Mouse (Mus musculus) intestine, embryonic 16.5 days (tissue): ENCODE results near the gene Prkcq. TPM values are rescaled to one million over a fixed set of nuclear protein-coding genes. Genes with fewer than 3 reads are reported as not detected.
A peak's percentile ranks its signal among the peaks of the same experiment; 100 is the strongest.

Experiments
- ATAC-seq: fragments of 200-750 bp; cut with Nextera tagmentation; 2 replicates; pipeline ENCODE4 v1.8.0; 2017; ENCODE audit warnings: moderate TSS enrichment, moderate library complexity
- H3K27ac ChIP-seq: fragments of 300-500 bp; sonication (generic); 2 replicates; pipeline ENCODE4 v1.5.1; 2014; ENCODE audit warnings: mild to moderate bottlenecking, low read length
- H3K27me3 ChIP-seq: fragments of 300-500 bp; sonication (generic); replicated peaks from 2 replicates; pipeline ENCODE4 v1.6.1; 2014; ENCODE audit warnings: low read length, control low read depth, mixed read lengths; ENCODE audit not compliant: control insufficient read depth, insufficient read depth
- H3K36me3 ChIP-seq: fragments of 300-500 bp; sonication (generic); 2 replicates; pipeline ENCODE4 v1.6.1; 2014; ENCODE audit warnings: low read length, control low read depth; ENCODE audit not compliant: control insufficient read depth, insufficient read depth
- H3K4me1 ChIP-seq: fragments of 300-500 bp; sonication (generic); 2 replicates; pipeline ENCODE4 v1.6.1; 2014; ENCODE audit warnings: low read length, control low read depth, mixed read lengths; ENCODE audit not compliant: control insufficient read depth, insufficient read depth
- H3K4me2 ChIP-seq: fragments of 300-500 bp; sonication (generic); 2 replicates; pipeline ENCODE4 v1.6.1; 2014; ENCODE audit warnings: low read depth, low read length, control low read depth
- H3K4me3 ChIP-seq: fragments of 300-500 bp; sonication (generic); 2 replicates; pipeline ENCODE4 v1.5.1; 2014; ENCODE audit warnings: mild to moderate bottlenecking, low read length
- H3K9ac ChIP-seq: fragments of 300-500 bp; sonication (generic); 2 replicates; pipeline ENCODE4 v1.6.1; 2014; ENCODE audit warnings: low read depth, low read length
- H3K9me3 ChIP-seq: fragments of 300-500 bp; sonication (generic); 2 replicates; pipeline ENCODE4 v1.6.1; 2016; ENCODE audit warnings: low read length, control low read depth; ENCODE audit not compliant: control insufficient read depth
- WGBS: fragments of 180-500 bp; shearing (Covaris S2); extraction: QIAGEN DNeasy Blood & Tissue Kit; methylation state at CpG from one replicate; pipeline ENCODE4 v1.1.7; 2014; 5-methylcytosine and 5-hydroxymethylcytosine counted together
- polyA plus RNA-seq: library from polyadenylated mRNA; unstranded; fragments of >200 nt; fragmentation: Nextera tagmentation; extraction: Ambion mirVana; gene quantifications from 2 replicates; pipeline ENCODE4 v1.2.1, GENCODE M21; 2015

Prkcq gene
- polyA plus RNA-seq, 1 experiment from 2014 or later: 1.5 TPM

DNA sequence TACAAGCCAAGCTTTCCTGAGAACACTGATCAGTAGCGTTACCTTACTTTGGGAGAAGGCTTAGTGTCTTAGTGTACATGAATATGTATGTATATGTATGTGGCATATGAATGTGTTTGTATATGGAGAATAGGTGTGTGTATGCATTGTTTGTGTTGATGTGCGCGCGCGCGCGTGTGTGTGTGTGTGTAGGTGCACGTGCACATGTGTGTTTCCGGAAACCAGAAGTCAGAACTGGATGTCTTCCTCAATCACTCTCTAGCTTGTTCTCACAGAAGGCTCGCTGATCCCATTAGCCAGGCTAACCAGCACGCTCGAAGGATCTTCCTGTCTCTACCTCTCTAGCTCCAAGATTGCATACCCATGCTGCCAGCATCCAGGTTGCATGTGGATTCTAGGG lies 6.0 kb downstream of the Prkcq start:
- ATAC-seq: no peak
- no peak overlapping the region for H3K4me2 ChIP-seq
- no peak overlapping the region for H3K9ac ChIP-seq
- no peaks in the 10 kb centered on the region for H3K36me3 ChIP-seq
- no peaks in the 10 kb centered on the region for H3K9me3 ChIP-seq
- no peaks in the 10 kb centered on the region for H3K4me1 ChIP-seq
- H3K27ac ChIP-seq: no peak overlapping the region
- peaks cover 2% of the 10 kb centered on the region; the same call in 1 of the 2 replicates for H3K27me3 ChIP-seq
- WGBS: 90% methylated on average over 12 of the region's 12 CpGs
- no peak overlapping the region for H3K4me3 ChIP-seq

DNA sequence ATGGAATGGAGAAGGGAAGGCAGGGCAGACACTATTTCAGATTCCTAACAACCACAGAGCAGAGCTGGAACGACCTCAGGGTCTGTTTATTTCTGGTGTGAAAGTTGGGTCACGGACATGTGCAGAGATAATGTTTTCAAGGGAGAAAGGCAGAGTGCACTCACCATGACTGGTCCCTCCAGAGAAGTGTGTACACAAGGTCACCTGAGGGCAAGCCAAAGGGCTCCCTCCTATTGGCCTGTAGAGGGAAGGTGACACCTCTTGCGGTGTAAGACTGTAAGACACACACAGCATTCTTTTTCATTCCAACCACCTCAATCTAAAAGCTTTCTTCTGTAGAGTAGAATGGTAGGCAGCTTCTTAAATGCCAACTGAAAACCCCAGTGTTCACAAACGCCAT lies 9.6 kb downstream of the Prkcq start:
- Histone ChIP-seq H3K4me1 (no peaks in the 10 kb centered on the region), H3K9me3 (no peaks in the 10 kb centered on the region), H3K27ac (no peak overlapping the region), H3K36me3 (no peaks in the 10 kb centered on the region), H3K4me2 (no peak overlapping the region), H3K27me3 (no peaks in the 10 kb centered on the region), H3K9ac (no peak overlapping the region), H3K4me3 (no peak overlapping the region)
- 38% methylated on average over 4 of the region's 4 CpGs for WGBS
- no peak for ATAC-seq

DNA sequence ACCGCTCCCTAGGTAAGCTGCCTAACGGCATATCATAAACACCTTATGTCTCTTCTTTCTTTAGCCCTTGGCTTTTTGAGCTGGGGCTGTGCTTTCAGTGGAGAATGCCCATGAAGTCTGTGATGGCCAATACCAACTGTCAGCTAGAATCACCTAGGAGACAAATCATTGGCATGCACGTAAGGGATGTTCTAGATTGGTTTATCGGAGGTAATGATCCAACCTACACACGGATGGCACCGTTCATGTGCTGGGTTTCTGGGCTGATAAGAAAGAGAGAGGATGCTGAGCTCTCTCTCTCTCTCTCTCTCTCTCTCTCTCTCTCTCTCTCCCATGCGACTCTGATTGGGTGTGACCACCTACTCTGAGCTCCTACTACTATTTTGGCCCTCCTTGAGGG lies 10.2 kb downstream of the Prkcq start:
- 88% methylated on average over 7 of the region's 7 CpGs for WGBS
- no peaks in the 10 kb centered on the region for H3K9me3 ChIP-seq
- ATAC-seq: no peak
- H3K4me2 ChIP-seq: no peak overlapping the region
- no peak overlapping the region for H3K27ac ChIP-seq
- H3K36me3 ChIP-seq: no peaks in the 10 kb centered on the region
- no peaks in the 10 kb centered on the region for H3K27me3 ChIP-seq
- no peak overlapping the region for H3K4me3 ChIP-seq
- H3K4me1 ChIP-seq: no peaks in the 10 kb centered on the region
- H3K9ac ChIP-seq: no peak overlapping the region

DNA sequence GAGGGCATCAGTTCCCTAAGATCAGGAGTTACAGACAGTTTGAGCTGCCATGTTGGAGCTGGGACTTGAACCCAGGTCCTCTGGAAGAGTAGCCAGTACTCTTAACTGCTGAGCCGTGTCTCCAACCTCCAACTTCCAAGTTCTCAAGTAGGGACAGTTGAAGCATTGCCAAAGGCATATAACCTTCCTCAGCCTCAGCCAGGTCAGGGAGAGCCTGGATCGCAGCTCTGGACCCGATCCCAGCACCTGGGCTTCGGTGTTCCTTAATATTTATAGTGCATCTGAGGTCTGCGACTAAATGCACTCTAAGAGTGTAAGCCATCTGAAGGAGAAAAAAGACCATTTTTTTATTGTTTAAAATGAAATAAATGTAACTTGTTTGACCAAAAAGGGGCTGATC lies 12.1 kb downstream of the Prkcq start:
- H3K4me2 ChIP-seq: no peak overlapping the region
- no peak overlapping the region for H3K4me3 ChIP-seq
- ATAC-seq: no peak
- H3K27ac ChIP-seq: no peak overlapping the region
- H3K36me3 ChIP-seq: no peaks in the 10 kb centered on the region
- H3K9ac ChIP-seq: no peak overlapping the region
- WGBS: 81% methylated on average over 5 of the region's 5 CpGs
- no peaks in the 10 kb centered on the region for H3K4me1 ChIP-seq
- H3K9me3 ChIP-seq: no peaks in the 10 kb centered on the region
- H3K27me3 ChIP-seq: no peaks in the 10 kb centered on the region

DNA sequence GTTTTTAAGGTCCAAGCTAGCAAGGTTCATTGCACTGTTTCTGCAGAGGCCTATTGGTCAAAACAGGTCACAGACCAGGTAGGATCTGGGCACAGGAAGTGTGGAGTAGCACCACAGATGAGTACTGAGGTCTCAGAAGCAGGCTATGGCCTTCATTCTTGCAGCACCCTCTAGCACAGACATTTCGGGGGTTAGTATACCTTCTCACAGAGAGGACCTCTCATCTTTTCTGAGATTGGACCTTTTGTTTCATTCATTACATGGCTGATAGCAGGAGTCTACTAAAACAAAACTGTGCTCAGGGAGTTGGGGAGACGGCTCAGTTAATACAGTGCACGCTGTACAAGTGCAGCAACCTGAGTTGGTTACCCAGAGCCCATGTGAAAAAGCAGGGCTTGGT lies 14.7 kb downstream of the Prkcq start:
- no peak for ATAC-seq
- 91% methylated on average over 3 of the region's 3 CpGs for WGBS
- no peak overlapping the region for H3K4me3 ChIP-seq
- H3K4me1 ChIP-seq: no peaks in the 10 kb centered on the region
- H3K4me2 ChIP-seq: no peak overlapping the region
- no peak overlapping the region for H3K27ac ChIP-seq
- H3K9me3 ChIP-seq: no peaks in the 10 kb centered on the region
- H3K9ac ChIP-seq: no peak overlapping the region
- no peaks in the 10 kb centered on the region for H3K27me3 ChIP-seq
- no peaks in the 10 kb centered on the region for H3K36me3 ChIP-seq

DNA sequence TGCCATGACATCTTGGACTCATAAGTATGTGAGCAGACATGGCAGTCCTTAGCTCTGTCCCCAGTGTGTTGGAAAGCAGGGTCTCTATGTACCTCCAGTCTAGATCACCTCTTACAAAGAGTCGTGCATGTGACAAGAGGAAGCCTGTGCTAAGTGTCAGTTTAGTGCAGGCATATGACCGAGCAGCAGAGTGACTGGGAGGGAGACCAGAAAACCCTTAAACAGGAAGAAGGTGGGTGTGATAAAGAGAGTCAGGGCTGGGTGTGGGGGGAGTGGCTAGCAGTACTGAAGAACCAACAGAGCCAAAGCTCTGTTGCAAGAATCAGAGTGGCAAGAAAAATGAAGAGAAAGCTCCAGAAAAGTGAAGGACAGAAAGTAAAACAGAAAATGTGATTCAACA lies 15.3 kb downstream of the Prkcq start:
- Histone ChIP-seq H3K27ac (no peak overlapping the region), H3K27me3 (no peaks in the 10 kb centered on the region), H3K4me3 (no peak overlapping the region), H3K4me1 (no peaks in the 10 kb centered on the region), H3K36me3 (no peaks in the 10 kb centered on the region), H3K9me3 (no peaks in the 10 kb centered on the region), H3K4me2 (no peak overlapping the region), H3K9ac (no peak overlapping the region)
- WGBS: 49% methylated on average over 2 of the region's 2 CpGs
- no peak for ATAC-seq

DNA sequence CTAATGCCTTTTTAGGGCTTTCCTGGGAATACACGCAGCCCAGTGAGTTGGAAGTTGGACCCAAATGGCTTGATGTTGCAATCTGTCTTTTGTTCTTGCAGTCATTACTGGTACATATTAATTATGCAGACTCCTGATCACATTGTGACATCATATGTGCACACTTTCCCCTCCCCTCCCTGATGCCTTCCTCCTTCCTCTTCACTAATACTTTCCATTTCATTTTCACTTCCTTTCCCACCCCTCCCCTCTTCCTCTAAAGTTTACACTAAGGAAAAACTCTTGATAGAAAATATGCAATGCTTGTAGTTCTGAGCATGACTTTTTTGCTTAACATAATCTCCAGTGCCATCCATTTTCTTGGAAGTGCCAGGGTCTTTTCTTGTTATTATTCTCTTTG lies 16.4 kb downstream of the Prkcq start:
- H3K27ac ChIP-seq: no peak overlapping the region
- H3K27me3 ChIP-seq: no peaks in the 10 kb centered on the region
- WGBS: 88% methylated on average over 1 of the region's 1 CpGs

DNA sequence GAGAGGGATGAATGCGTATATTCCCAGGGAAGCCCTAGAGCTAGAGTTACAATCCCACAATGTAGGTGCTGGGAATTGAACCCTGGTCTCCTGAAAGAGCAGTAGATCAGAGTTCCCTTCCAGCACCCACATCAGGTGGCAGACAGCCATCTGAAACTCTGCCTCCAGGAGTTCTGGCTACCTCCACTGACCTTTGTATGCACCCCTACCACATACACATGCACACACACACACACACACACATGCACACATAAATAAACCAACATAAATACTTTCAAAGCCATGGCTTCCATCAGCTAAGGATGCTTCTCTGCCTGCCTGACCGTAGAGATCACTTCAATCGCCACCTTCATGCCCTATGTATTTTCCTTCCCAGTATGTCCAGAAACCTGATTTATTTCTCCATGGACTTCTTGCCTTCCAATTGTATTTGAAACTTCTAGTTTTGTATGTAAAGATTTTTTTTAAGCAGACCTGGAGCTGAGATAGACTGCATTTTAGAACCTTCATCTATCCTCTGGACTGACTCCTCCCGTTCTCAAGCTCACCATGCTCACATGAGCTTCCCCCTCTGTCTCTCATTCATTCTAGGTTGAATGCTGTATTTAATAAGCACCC lies 17.4 kb downstream of the Prkcq start:
- Histone ChIP-seq H3K36me3 (no peaks in the 10 kb centered on the region), H3K9me3 (no peaks in the 10 kb centered on the region), H3K9ac (no peak overlapping the region), H3K27me3 (no peaks in the 10 kb centered on the region), H3K4me3 (no peak overlapping the region), H3K4me1 (no peaks in the 10 kb centered on the region), H3K27ac (no peak overlapping the region), H3K4me2 (no peak overlapping the region)
- ATAC-seq: no peak
- 85% methylated on average over 4 of the region's 4 CpGs for WGBS

More for the DNA sequence above, 16.4 kb downstream of the Prkcq start:
- no peaks in the 10 kb centered on the region for H3K36me3 ChIP-seq
- no peaks in the 10 kb centered on the region for H3K9me3 ChIP-seq
- H3K4me1 ChIP-seq: no peaks in the 10 kb centered on the region
- H3K4me3 ChIP-seq: no peak overlapping the region
- no peak for ATAC-seq
- H3K4me2 ChIP-seq: no peak overlapping the region
- H3K9ac ChIP-seq: no peak overlapping the region

DNA sequence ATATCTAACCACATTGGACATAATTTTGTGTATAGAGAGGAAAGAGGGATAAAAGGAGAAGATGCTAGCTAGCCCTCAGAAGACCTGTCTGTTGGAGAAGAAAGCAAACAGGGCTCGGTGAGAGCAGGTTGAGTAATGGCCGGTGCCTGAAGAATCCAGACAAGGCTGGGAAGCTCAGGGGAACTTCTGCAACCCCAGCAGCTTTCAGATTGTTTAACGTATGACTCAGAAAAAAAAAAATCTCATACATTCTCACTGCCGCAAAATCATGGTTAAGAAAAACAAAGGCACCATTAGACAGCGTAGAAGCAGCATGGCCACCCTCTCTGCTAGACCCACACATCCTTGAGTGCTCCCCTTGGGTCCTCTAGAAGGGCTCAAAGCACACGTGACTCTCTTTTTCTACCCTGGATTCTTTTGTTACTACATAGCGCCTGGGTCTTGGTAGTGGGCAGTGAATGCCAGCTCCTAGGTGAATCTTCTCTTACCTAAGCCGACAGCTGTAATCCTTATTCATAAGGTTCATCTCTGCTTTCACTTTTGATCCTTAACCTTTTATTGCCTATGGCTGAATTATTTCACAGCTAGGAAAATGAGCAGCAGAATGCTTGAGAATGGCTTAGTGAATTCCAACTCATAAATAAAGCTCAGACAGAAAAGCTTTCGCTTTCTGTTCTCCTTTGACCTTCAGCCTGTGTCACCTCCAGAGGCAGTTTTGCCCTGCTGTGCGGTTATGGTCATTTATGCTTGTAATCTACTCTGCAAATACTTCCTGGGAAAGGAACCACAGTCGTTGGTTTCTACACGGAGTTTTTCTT lies 20.6 kb downstream of the Prkcq start:
- Histone ChIP-seq H3K27ac (no peak overlapping the region), H3K4me3 (no peak overlapping the region), H3K4me2 (peak overlapping the region; percentile 27; the same call in 1 of the 2 replicates), H3K4me1 (no peaks in the 10 kb centered on the region), H3K9ac (peak overlapping the region; percentile 40; the same call in 1 of the 2 replicates), H3K36me3 (no peaks in the 10 kb centered on the region), H3K9me3 (no peaks in the 10 kb centered on the region), H3K27me3 (no peaks in the 10 kb centered on the region)
- 46% methylated on average over 12 of the region's 12 CpGs for WGBS
- peak; percentile 53; the same call in 1 of the 2 replicates for ATAC-seq
